Mouse (Mus musculus) liver, embryonic 15.5 days (tissue): ENCODE results near the gene Cacng2. TPM values are rescaled to one million over a fixed set of nuclear protein-coding genes. Genes with fewer than 3 reads are reported as not detected.

Source experiments
- ATAC-seq: fragments of 200-750 bp; cut with Nextera tagmentation; 2 replicates; pipeline ENCODE4 v1.8.0; 2017; ENCODE audit warnings: moderate number of reproducible peaks, mild to moderate bottlenecking, moderate library complexity; ENCODE audit not compliant: insufficient read depth
- H3K27ac ChIP-seq: fragments of 300-500 bp; sonication (generic); replicated peaks from 2 replicates; pipeline ENCODE4 v1.5.1; 2015; ENCODE audit warnings: mild to moderate bottlenecking, inconsistent platforms
- H3K27me3 ChIP-seq: fragments of 300-500 bp; sonication (generic); 2 replicates; pipeline ENCODE4 v1.6.1; 2015; ENCODE audit warnings: mild to moderate bottlenecking, inconsistent platforms
- H3K36me3 ChIP-seq: fragments of 300-500 bp; sonication (generic); replicated peaks from 2 replicates; pipeline ENCODE4 v1.6.1; 2015; ENCODE audit warnings: moderate library complexity, mild to moderate bottlenecking, inconsistent platforms
- H3K4me1 ChIP-seq: fragments of 300-500 bp; sonication (generic); replicated peaks from 2 replicates; pipeline ENCODE4 v1.6.1; 2015; ENCODE audit warnings: inconsistent platforms
- H3K4me2 ChIP-seq: fragments of 300-500 bp; sonication (generic); 2 replicates; pipeline ENCODE4 v1.6.1; 2015; ENCODE audit warnings: moderate library complexity, mild to moderate bottlenecking, inconsistent platforms
- H3K4me3 ChIP-seq: fragments of 300-500 bp; sonication (generic); replicated peaks from 2 replicates; pipeline ENCODE4 v1.5.1; 2015; ENCODE audit warnings: mild to moderate bottlenecking, inconsistent platforms
- H3K9ac ChIP-seq: fragments of 300-500 bp; sonication (generic); 2 replicates; pipeline ENCODE4 v1.6.1; 2015; ENCODE audit warnings: moderate library complexity, mild to moderate bottlenecking, inconsistent platforms
- H3K9me3 ChIP-seq: fragments of 300-500 bp; sonication (generic); replicated peaks from 2 replicates; pipeline ENCODE4 v1.6.1; 2016; ENCODE audit warnings: inconsistent platforms
- WGBS: fragments of 180-500 bp; shearing (Covaris S2); methylation state at CpG from one replicate; pipeline ENCODE4 v1.1.7; 2015; ENCODE audit warnings: mixed read lengths; ENCODE audit not compliant: insufficient replicate concordance; 5-methylcytosine and 5-hydroxymethylcytosine counted together
- polyA plus RNA-seq: library from polyadenylated mRNA; unstranded; fragments of >200 nt; fragmentation: Nextera tagmentation; extraction: Ambion mirVana; gene quantifications from 2 replicates; pipeline ENCODE4 v1.2.1, GENCODE M21; 2015

Gene Cacng2
- polyA plus RNA-seq: not detected in 2 replicates

DNA sequence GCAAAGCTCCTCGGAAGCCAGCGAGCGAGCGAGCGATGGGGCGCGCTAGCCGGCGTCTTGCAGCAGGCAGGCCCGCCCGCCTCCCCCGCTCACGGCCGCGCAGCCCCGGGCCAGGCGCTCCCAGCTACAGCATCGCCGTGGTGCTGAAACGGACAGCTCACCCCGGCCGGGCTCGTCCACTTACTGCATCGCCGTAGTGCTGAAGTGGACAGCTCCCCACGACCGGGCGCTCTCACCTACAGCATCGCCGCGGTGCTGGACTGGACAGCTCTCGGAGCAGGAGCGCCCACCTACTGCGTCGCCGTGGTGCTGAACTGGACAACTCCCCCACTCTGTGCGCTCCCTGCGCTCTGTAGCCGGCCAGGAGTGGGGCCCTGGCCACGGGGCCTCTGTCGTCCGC, at the start of gene Cacng2:
TSS of gene Cacng2 (minus strand) at position 325 of the 400 bp plus-strand sequence.
- Histone ChIP-seq H3K4me2 (no peak within 1 kb of the TSS; the same call in 1 of the 2 replicates), H3K36me3 (no peaks in the 10 kb centered on the region), H3K27me3 (peaks cover 22% of the 10 kb centered on the region), H3K4me1 (no peaks in the 10 kb centered on the region), H3K4me3 (no peak within 1 kb of the TSS), H3K9me3 (no peaks in the 10 kb centered on the region), H3K9ac (no peak within 1 kb of the TSS), H3K27ac (no peak within 1 kb of the TSS)
- 1% methylated on average over 42 of the region's 42 CpGs for WGBS
- ATAC-seq: peak; percentile 88

DNA sequence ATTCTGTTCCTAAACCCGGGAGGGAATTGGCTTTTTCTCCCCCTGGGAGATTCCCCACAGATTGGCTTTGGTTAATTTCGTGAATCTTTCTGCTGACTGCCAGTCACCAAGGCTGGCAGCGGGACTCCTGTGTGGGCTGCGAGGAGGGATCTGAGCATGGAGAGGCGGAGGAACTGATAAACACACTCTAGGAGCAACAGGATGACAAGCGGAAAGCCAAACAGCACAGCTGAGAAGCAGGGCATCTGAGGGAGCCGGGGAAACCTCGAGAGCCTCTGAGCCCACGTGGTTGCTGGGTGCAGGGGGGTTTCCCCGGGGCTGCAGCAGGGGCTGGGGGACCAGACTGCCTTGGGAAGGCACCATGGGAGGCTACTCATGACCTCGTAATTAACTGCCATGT, 49.7 kb upstream of the Cacng2 start:
- Histone ChIP-seq H3K27ac (no peak overlapping the region), H3K9me3 (no peaks in the 10 kb centered on the region), H3K27me3 (no peaks in the 10 kb centered on the region), H3K36me3 (no peaks in the 10 kb centered on the region), H3K4me1 (peaks cover 22% of the 10 kb centered on the region), H3K4me3 (no peak overlapping the region), H3K9ac (no peak overlapping the region), H3K4me2 (no peak overlapping the region)
- ATAC-seq: no peak
- 71% methylated on average over 11 of the region's 11 CpGs for WGBS

DNA sequence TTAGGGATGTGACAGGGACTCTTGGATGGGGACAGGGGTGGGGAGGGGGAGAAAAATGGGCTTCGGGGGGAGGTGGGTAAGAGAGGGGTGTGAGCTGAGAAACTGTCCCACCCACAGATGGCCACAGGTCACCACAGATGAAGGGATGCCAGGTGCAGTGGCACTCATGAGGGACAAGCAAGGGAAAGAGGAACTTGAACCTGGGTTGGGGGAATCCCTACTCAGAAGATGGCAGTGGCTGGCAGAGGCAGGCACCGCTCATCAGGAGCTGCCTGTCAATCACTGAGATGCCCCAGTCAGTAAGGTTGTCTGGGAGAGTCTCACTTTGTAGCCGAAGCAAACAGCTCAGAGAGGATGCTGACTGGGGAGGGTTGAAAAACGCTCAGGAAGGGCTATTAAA, 45.5 kb upstream of the Cacng2 start:
- no peaks in the 10 kb centered on the region for H3K36me3 ChIP-seq
- no peak overlapping the region for H3K4me2 ChIP-seq
- no peak overlapping the region for H3K27ac ChIP-seq
- no peak overlapping the region for H3K9ac ChIP-seq
- ATAC-seq: no peak
- no peaks in the 10 kb centered on the region for H3K4me1 ChIP-seq
- no peaks in the 10 kb centered on the region for H3K27me3 ChIP-seq
- no peaks in the 10 kb centered on the region for H3K9me3 ChIP-seq
- 57% methylated on average over 4 of the region's 4 CpGs for WGBS
- H3K4me3 ChIP-seq: no peak overlapping the region

DNA sequence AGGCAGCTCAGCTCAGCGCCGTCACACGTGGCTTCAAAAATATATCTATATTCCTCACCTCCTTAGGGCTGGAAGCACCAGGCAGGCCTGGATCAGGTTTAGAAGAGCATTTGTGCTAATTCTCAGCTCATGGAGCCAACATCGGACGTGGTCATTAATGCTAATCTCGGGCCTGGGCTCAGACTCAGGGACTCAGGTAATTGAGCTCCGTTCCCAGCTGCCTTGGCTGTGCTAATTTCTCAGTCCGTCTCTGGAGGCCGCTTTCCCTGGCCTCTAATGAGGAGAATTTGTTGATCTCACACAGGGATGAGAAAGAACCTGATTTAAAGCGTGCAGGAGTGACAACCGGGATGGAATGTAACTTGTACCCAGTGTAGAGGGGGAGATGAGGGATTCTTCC, 44.6 kb upstream of the Cacng2 start:
- no peaks in the 10 kb centered on the region for H3K9me3 ChIP-seq
- no peaks in the 10 kb centered on the region for H3K27me3 ChIP-seq
- no peaks in the 10 kb centered on the region for H3K4me1 ChIP-seq
- H3K27ac ChIP-seq: no peak overlapping the region
- ATAC-seq: no peak
- no peak overlapping the region for H3K4me2 ChIP-seq
- H3K4me3 ChIP-seq: no peak overlapping the region
- H3K36me3 ChIP-seq: no peaks in the 10 kb centered on the region
- WGBS: 79% methylated on average over 11 of the region's 11 CpGs
- H3K9ac ChIP-seq: no peak overlapping the region

DNA sequence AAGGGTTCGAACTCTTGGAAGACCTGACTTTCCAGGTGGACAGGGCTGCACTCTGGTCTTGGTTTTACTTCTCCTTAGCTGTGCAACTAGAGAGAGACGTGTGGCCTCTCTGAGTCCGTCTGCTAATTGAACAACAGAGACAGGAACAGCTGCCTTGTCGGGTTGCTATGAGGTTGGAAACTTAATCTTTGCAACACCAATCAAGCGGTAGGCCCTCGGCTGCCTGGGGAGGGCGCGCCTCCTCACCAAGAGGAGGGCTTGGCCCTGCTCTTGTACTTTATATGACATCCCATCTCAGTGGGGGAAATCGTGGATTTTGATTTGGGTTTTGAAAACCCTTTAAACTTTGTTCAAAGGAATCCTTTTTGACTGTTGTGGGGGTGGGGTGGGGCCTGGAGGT, 42.1 kb upstream of the Cacng2 start:
- 71% methylated on average over 9 of the region's 9 CpGs for WGBS
- Histone ChIP-seq H3K4me2 (no peak overlapping the region), H3K27ac (no peak overlapping the region), H3K9me3 (no peaks in the 10 kb centered on the region), H3K4me1 (no peaks in the 10 kb centered on the region), H3K27me3 (no peaks in the 10 kb centered on the region), H3K36me3 (no peaks in the 10 kb centered on the region), H3K9ac (no peak overlapping the region), H3K4me3 (no peak overlapping the region)
- ATAC-seq: no peak

DNA sequence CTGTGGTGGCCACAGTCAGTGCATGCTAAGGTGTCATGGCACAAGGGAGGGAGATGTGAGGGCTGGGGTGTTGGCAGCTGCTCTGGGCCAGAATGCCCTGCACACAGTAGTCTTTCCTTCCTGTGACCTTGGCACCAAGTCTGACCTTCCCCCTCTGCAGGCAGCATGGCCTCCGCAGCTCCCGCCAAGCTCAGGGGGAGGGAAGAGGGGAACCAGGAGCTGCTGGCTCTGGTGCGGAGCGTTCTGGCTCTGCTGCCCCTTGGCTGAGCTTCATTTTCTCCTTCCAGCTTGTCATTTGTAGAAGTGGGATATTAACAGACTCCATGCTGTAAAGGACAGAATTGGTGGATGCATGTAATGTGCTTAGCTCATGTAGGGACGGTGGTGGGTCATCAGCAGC, 38.5 kb upstream of the Cacng2 start:
- no peaks in the 10 kb centered on the region for H3K4me1 ChIP-seq
- ATAC-seq: no peak
- WGBS: 75% methylated on average over 5 of the region's 5 CpGs
- no peaks in the 10 kb centered on the region for H3K36me3 ChIP-seq
- H3K4me3 ChIP-seq: no peak overlapping the region
- no peaks in the 10 kb centered on the region for H3K9me3 ChIP-seq
- no peak overlapping the region for H3K27ac ChIP-seq
- no peak overlapping the region for H3K4me2 ChIP-seq
- H3K9ac ChIP-seq: no peak overlapping the region
- no peaks in the 10 kb centered on the region; the same call in 1 of the 2 replicates for H3K27me3 ChIP-seq

DNA sequence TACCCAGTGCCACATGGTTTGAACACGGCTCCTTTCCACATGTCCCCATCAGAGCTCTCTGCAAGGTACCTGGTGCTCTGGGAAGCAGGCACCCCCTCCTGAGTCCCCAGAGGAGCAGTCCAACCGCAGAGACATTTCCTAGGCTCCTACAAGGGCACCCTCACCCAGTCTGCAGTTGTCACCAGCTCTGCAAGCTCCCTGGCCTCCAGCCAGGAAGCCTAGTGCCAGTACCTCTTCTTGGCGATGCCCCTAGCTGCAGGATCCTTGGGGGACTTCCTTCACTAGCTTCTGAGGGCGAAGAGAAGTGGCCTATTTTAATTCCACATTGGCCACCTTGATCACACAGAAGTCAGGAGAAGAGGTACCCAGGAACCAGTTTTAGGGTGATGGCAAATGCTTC, 38.0 kb upstream of the Cacng2 start:
- no peak overlapping the region for H3K9ac ChIP-seq
- no peaks in the 10 kb centered on the region for H3K36me3 ChIP-seq
- H3K27me3 ChIP-seq: no peaks in the 10 kb centered on the region; the same call in 1 of the 2 replicates
- WGBS: 54% methylated on average over 4 of the region's 4 CpGs
- ATAC-seq: no peak
- H3K27ac ChIP-seq: no peak overlapping the region
- no peaks in the 10 kb centered on the region for H3K9me3 ChIP-seq
- no peaks in the 10 kb centered on the region for H3K4me1 ChIP-seq
- H3K4me3 ChIP-seq: no peak overlapping the region
- H3K4me2 ChIP-seq: no peak overlapping the region

DNA sequence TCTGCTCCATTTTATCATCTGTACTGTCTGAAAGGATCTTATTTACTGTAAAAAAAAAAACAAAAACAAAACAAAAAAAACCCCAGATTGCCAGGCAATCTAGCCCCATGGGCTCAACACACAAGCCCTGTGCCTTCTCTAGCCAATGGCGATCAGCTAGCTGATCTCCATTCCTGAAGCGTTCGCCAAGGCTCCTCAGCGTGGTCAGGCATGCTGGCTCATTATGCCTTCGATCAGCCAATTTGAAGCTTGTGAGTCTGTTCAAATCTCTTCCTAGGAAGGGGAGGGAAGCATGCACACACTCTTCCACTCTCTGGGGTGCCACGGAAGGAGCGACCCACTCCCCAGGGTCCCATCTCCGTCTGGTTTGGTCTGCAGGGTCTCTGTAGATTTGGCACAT, 37.5 kb upstream of the Cacng2 start:
- Histone ChIP-seq H3K27ac (no peak overlapping the region), H3K27me3 (no peaks in the 10 kb centered on the region; the same call in 1 of the 2 replicates), H3K9me3 (no peaks in the 10 kb centered on the region), H3K4me1 (no peaks in the 10 kb centered on the region), H3K36me3 (no peaks in the 10 kb centered on the region), H3K4me3 (no peak overlapping the region), H3K4me2 (no peak overlapping the region), H3K9ac (no peak overlapping the region)
- 64% methylated on average over 8 of the region's 8 CpGs for WGBS
- no peak for ATAC-seq

DNA sequence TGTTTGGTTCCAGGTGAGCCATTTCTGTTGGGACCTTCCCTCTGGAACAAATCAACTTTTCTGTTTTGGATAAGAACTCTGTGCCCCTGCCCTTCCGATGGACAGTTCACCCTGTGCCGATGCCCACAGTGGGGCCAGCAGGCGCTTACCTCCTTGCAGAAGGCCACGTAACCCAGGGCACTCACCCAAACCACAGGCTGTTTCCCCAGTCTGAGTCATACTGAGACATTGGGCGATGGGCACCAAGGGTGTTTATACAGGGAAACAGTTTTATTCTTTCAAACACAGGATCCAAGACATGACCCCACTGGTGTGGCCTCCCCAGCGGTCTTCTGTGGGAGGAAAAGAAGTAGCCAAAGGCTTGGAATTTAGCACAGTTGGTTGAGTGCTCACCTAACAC, 35.6 kb upstream of the Cacng2 start:
- Histone ChIP-seq H3K27ac (no peak overlapping the region), H3K4me3 (no peak overlapping the region), H3K36me3 (no peaks in the 10 kb centered on the region), H3K4me1 (no peaks in the 10 kb centered on the region), H3K9me3 (no peaks in the 10 kb centered on the region), H3K4me2 (no peak overlapping the region), H3K27me3 (no peaks in the 10 kb centered on the region; the same call in 1 of the 2 replicates), H3K9ac (no peak overlapping the region)
- 71% methylated on average over 6 of the region's 6 CpGs for WGBS
- no peak for ATAC-seq

DNA sequence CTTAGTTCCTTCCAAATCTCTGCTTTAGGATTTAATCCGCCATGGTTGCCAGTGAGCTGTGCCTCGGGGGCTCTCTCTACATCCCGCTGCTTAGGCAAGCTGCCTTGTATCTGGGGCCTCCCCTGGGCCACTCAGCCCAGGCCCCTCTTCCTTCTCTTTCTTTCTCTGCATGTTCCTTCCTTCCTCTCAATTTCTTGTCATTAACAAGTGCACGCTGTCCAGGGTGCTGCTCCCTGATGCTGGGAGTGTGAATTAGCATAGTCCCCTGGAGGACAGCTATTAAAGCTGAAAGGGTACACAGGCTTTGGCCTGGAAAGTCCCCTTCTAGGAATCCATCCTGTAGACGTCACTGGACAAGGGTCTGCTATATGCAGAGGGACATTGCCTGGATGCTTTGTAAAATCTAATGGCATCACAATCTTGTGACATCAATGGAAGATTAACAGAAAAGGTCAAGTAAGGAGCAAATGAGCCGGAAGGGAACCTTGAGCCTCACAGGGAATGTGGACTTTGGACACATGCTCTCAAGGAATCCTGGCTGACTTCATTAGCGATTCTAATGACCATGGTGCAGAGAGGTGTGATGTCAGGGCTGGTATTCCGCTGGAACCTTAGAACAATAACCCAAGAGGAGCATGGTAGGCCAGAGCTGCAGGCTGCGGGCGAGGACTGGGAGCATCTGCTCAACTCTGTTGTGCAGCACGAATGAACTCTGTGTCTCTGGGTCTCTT, 33.4 kb upstream of the Cacng2 start:
- no peaks in the 10 kb centered on the region for H3K9me3 ChIP-seq
- WGBS: 50% methylated on average over 11 of the region's 11 CpGs
- no peaks in the 10 kb centered on the region for H3K36me3 ChIP-seq
- no peaks in the 10 kb centered on the region for H3K4me1 ChIP-seq
- no peak overlapping the region for H3K4me2 ChIP-seq
- no peak overlapping the region for H3K27ac ChIP-seq
- no peak for ATAC-seq
- no peak overlapping the region for H3K4me3 ChIP-seq
- no peak overlapping the region for H3K9ac ChIP-seq
- H3K27me3 ChIP-seq: no peaks in the 10 kb centered on the region; the same call in 1 of the 2 replicates

DNA sequence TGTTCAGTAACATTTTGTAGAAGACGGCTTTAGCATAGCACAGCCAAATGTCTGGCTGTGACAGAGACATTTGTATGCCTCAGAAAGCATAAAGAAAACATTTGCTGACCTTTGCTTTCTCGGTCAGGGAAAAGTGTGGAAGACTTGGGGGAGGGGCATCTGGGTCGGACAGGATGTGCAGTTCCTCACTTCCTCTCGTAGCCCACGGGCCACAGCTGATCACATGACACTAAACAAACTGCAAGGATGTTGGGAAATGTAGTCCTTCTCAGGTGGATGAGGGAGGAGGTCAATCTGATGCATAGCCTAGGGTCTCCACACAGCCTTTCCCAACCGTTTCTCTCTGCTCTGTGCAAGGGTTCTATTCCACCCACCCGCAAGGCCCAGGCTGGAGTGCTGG, 28.7 kb upstream of the Cacng2 start:
- WGBS: 44% methylated on average over 7 of the region's 7 CpGs
- ATAC-seq: no peak
- no peaks in the 10 kb centered on the region for H3K36me3 ChIP-seq
- H3K4me1 ChIP-seq: no peaks in the 10 kb centered on the region
- H3K9me3 ChIP-seq: no peaks in the 10 kb centered on the region
- no peak overlapping the region for H3K27ac ChIP-seq
- no peak overlapping the region for H3K4me2 ChIP-seq
- no peaks in the 10 kb centered on the region; the same call in 1 of the 2 replicates for H3K27me3 ChIP-seq
- H3K9ac ChIP-seq: no peak overlapping the region
- no peak overlapping the region for H3K4me3 ChIP-seq

DNA sequence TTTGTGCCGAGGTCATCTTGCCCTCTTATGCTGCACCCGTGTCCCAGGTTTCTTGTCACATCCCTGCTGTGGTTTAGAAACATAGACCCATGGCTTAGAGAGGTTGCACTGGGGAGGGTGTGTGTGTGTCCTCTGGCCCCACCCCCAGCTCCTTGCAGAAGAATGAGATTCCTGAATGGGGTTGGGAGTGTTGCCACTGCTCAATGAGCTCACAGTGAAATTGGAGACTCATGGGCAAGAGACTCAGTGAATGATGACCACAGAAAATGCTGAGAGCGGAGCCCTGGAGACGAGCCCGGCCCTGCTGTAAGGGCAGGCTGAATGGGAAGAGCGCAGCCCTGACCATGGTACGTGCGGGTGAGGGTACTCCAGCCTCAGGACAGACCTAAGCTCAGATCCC, 20.4 kb upstream of the Cacng2 start:
- H3K27me3 ChIP-seq: no peaks in the 10 kb centered on the region
- no peak for ATAC-seq
- WGBS: 50% methylated on average over 8 of the region's 8 CpGs

More for the DNA sequence above, 20.4 kb upstream of the Cacng2 start:
- Histone ChIP-seq H3K27ac (no peak overlapping the region), H3K4me1 (no peaks in the 10 kb centered on the region), H3K4me2 (no peak overlapping the region), H3K4me3 (no peak overlapping the region), H3K9ac (no peak overlapping the region), H3K9me3 (no peaks in the 10 kb centered on the region), H3K36me3 (no peaks in the 10 kb centered on the region)
